Mouse (Mus musculus) hindbrain, embryonic 11.5 days (tissue): ENCODE data around the gene Gcc1. TPM values are rescaled to one million over a fixed set of nuclear protein-coding genes. Genes with fewer than 3 reads are reported as not detected.

Experiments used
- ATAC-seq: fragments of 200-750 bp; cut with Nextera tagmentation; 2 replicates; pipeline ENCODE4 v1.8.0; 2017; ENCODE audit warnings: mild to moderate bottlenecking, moderate TSS enrichment, moderate library complexity; ENCODE audit not compliant: low FRiP score
- DNase-seq: peaks from one replicate; pipeline ENCODE4 v3.0.0-alpha.2; 2015; ENCODE audit warnings: low spot score
- H3K27ac ChIP-seq: fragments of 300-500 bp; sonication (generic); 2 replicates; pipeline ENCODE4 v1.5.1; 2014; ENCODE audit warnings: mild to moderate bottlenecking, low read depth, low read length
- H3K27me3 ChIP-seq: fragments of 300-500 bp; sonication (generic); 2 replicates; pipeline ENCODE4 v1.6.1; 2014; ENCODE audit warnings: mild to moderate bottlenecking, low read length, moderate library complexity, mixed read lengths; ENCODE audit not compliant: control insufficient read depth, insufficient read depth
- H3K36me3 ChIP-seq: fragments of 300-500 bp; sonication (generic); 2 replicates; pipeline ENCODE4 v1.6.1; 2014; ENCODE audit warnings: mild to moderate bottlenecking, low read length, moderate library complexity, mixed read lengths; ENCODE audit not compliant: control insufficient read depth, insufficient read depth
- H3K4me1 ChIP-seq: fragments of 300-500 bp; sonication (generic); replicated peaks from 2 replicates; pipeline ENCODE4 v1.6.1; 2014; ENCODE audit warnings: low read length, mixed read lengths; ENCODE audit not compliant: control insufficient read depth, insufficient read depth
- H3K4me2 ChIP-seq: fragments of 300-500 bp; sonication (generic); replicated peaks from 2 replicates; pipeline ENCODE4 v1.6.1; 2014; ENCODE audit warnings: mild to moderate bottlenecking, low read depth, low read length
- H3K4me3 ChIP-seq: fragments of 300-500 bp; sonication (generic); 2 replicates; pipeline ENCODE4 v1.5.1; 2014; ENCODE audit warnings: low read depth, low read length
- H3K9ac ChIP-seq: fragments of 300-500 bp; sonication (generic); 2 replicates; pipeline ENCODE4 v1.6.1; 2014; ENCODE audit warnings: low read depth, low read length
- H3K9me3 ChIP-seq: fragments of 300-500 bp; sonication (generic); 2 replicates; pipeline ENCODE4 v1.6.1; 2016; ENCODE audit warnings: low read length; ENCODE audit not compliant: control insufficient read depth
- WGBS: fragments of 180-500 bp; shearing (Covaris S2); extraction: QIAGEN DNeasy Blood & Tissue Kit; methylation state at CpG from one replicate; pipeline ENCODE4 v1.1.7; 2014; 5-methylcytosine and 5-hydroxymethylcytosine counted together
- polyA plus RNA-seq: library from polyadenylated mRNA; unstranded; fragments of >200 nt; fragmentation: Nextera tagmentation; extraction: Ambion mirVana; gene quantifications from 2 replicates; pipeline ENCODE4 v1.2.1, GENCODE M21; 2014

The Gcc1 gene
- polyA plus RNA-seq, 1 experiment from 2014 or later: 6.3 TPM

GRCm38 (mm10) chr6:28450977-28451376 lies 22.8 kb upstream of the Gcc1 start:
- Histone ChIP-seq H3K4me3 (no peak overlapping the region), H3K4me2 (no peak overlapping the region), H3K4me1 (no peaks in the 10 kb centered on the region), H3K27me3 (peaks cover 11% of the 10 kb centered on the region), H3K9me3 (no peaks in the 10 kb centered on the region), H3K27ac (no peak overlapping the region), H3K36me3 (no peaks in the 10 kb centered on the region), H3K9ac (no peak overlapping the region)
- no peak for ATAC-seq
- 3% methylated on average over 12 of the region's 12 CpGs for WGBS
- DNase-seq: no peak

- no peaks in the 10 kb centered on the region for H3K36me3 ChIP-seq
- H3K27ac ChIP-seq: no peak overlapping the region
- no peaks in the 10 kb centered on the region for H3K4me1 ChIP-seq
- WGBS: 14% methylated on average over 5 of the region's 5 CpGs
- ATAC-seq (no peak), DNase-seq (peak; percentile 19)
- peaks cover 11% of the 10 kb centered on the region for H3K27me3 ChIP-seq
- H3K9ac ChIP-seq: no peak overlapping the region
- H3K4me2 ChIP-seq: no peak overlapping the region
- H3K9me3 ChIP-seq: no peaks in the 10 kb centered on the region
- no peak overlapping the region for H3K4me3 ChIP-seq
Measured at GRCm38 (mm10) chr6:28450481-28450880, 22.3 kb upstream of the Gcc1 start.

- Histone ChIP-seq H3K27me3 (peaks cover 11% of the 10 kb centered on the region), H3K36me3 (no peaks in the 10 kb centered on the region), H3K9ac (no peak within 1 kb of the TSS), H3K4me3 (no peak within 1 kb of the TSS), H3K4me1 (no peaks in the 10 kb centered on the region), H3K27ac (no peak within 1 kb of the TSS), H3K9me3 (no peaks in the 10 kb centered on the region), H3K4me2 (no peak within 1 kb of the TSS)
- WGBS: 85% methylated on average over 2 of the region's 2 CpGs
- DNase-seq (no peak), ATAC-seq (no peak)
Measured at GRCm38 (mm10) chr6:28449253-28449652, 21.1 kb upstream of the Gcc1 start, which contains the start of gene Pax4. Gene Pax4, minus strand, starts transcription at chr6:28449353.

- Histone ChIP-seq H3K4me1 (no peaks in the 10 kb centered on the region), H3K4me2 (no peak overlapping the region), H3K9me3 (no peaks in the 10 kb centered on the region), H3K4me3 (no peak overlapping the region), H3K27ac (no peak overlapping the region), H3K27me3 (peaks cover 11% of the 10 kb centered on the region), H3K9ac (no peak overlapping the region), H3K36me3 (no peaks in the 10 kb centered on the region)
- ATAC-seq (no peak), DNase-seq (no peak)
- 84% methylated on average over 7 of the region's 7 CpGs for WGBS
Measured at GRCm38 (mm10) chr6:28447937-28448336, 19.7 kb upstream of the Gcc1 start.

GRCm38 (mm10) chr6:28431538-28431855 lies 3.3 kb upstream of the Gcc1 start:
- no peaks in the 10 kb centered on the region for H3K4me1 ChIP-seq
- no peak overlapping the region for H3K27ac ChIP-seq
- H3K36me3 ChIP-seq: no peaks in the 10 kb centered on the region
- H3K27me3 ChIP-seq: no peaks in the 10 kb centered on the region
- ATAC-seq: no peak
- H3K9ac ChIP-seq: no peak overlapping the region
- no peak overlapping the region for H3K4me3 ChIP-seq
- no peaks in the 10 kb centered on the region for H3K9me3 ChIP-seq
- 78% methylated on average over 6 of the region's 6 CpGs for WGBS
- no peak overlapping the region for H3K4me2 ChIP-seq
- DNase-seq: no peak

GRCm38 (mm10) chr6:28430795-28431537 lies 2.8 kb upstream of the Gcc1 start:
- ATAC-seq: no peak

GRCm38 (mm10) chr6:28429870-28430269 lies 1.7 kb upstream of the Gcc1 start:
- 94% methylated on average over 11 of the region's 11 CpGs for WGBS
- no peak overlapping the region for H3K9ac ChIP-seq
- no peak overlapping the region for H3K4me2 ChIP-seq
- no peak overlapping the region for H3K27ac ChIP-seq
- ATAC-seq (no peak), DNase-seq (no peak)
- H3K4me3 ChIP-seq: no peak overlapping the region
- no peaks in the 10 kb centered on the region for H3K36me3 ChIP-seq
- no peaks in the 10 kb centered on the region for H3K9me3 ChIP-seq
- no peaks in the 10 kb centered on the region for H3K27me3 ChIP-seq
- no peaks in the 10 kb centered on the region for H3K4me1 ChIP-seq

More at GRCm38 (mm10) chr6:28430795-28431537, 2.8 kb upstream of the Gcc1 start:
- Histone ChIP-seq H3K4me2 (no peak overlapping the region), H3K27ac (no peak overlapping the region), H3K9ac (no peak overlapping the region), H3K9me3 (no peaks in the 10 kb centered on the region), H3K36me3 (no peaks in the 10 kb centered on the region), H3K4me1 (no peaks in the 10 kb centered on the region), H3K4me3 (no peak overlapping the region), H3K27me3 (no peaks in the 10 kb centered on the region)
- WGBS: 81% methylated on average over 10 of the region's 10 CpGs
- DNase-seq: no peak

- no peak within 1 kb of the TSS for H3K9ac ChIP-seq
- no peaks in the 10 kb centered on the region for H3K4me1 ChIP-seq
- WGBS: 75% methylated on average over 3 of the region's 3 CpGs
- ATAC-seq: no peak
- no peaks in the 10 kb centered on the region for H3K27me3 ChIP-seq
- no peak within 1 kb of the TSS for H3K27ac ChIP-seq
- H3K36me3 ChIP-seq: no peaks in the 10 kb centered on the region
- no peaks in the 10 kb centered on the region for H3K9me3 ChIP-seq
- H3K4me3 ChIP-seq: no peak within 1 kb of the TSS
- DNase-seq: no peak
- no peak within 1 kb of the TSS for H3K4me2 ChIP-seq
Measured at GRCm38 (mm10) chr6:28427096-28427839, 922 bp downstream of the Gcc1 start, which contains the start of gene Fscn3. Gene Fscn3, plus strand, starts transcription at chr6:28427789.

GRCm38 (mm10) chr6:28425019-28425418 lies 3.2 kb downstream of the Gcc1 start:
- Histone ChIP-seq H3K4me3 (no peak overlapping the region), H3K4me2 (no peak overlapping the region), H3K4me1 (peaks cover 5% of the 10 kb centered on the region; the same call in 1 of the 2 replicates), H3K27me3 (no peaks in the 10 kb centered on the region), H3K27ac (no peak overlapping the region), H3K36me3 (no peaks in the 10 kb centered on the region), H3K9ac (no peak overlapping the region), H3K9me3 (no peaks in the 10 kb centered on the region)
- ATAC-seq (no peak), DNase-seq (no peak)
- WGBS: 89% methylated on average over 6 of the region's 6 CpGs
